Mouse (Mus musculus): ENCODE measurements around the gene Foxp4. TPM values are rescaled to one million over a fixed set of nuclear protein-coding genes. Genes with fewer than 3 reads are reported as not detected.

Foxp4 gene
- total RNA-seq (2023) = 100 to 1,000 TPM in 1 of 2 experiments, 10 to 100 TPM in 1; 94.3 to 103 TPM

DNA sequence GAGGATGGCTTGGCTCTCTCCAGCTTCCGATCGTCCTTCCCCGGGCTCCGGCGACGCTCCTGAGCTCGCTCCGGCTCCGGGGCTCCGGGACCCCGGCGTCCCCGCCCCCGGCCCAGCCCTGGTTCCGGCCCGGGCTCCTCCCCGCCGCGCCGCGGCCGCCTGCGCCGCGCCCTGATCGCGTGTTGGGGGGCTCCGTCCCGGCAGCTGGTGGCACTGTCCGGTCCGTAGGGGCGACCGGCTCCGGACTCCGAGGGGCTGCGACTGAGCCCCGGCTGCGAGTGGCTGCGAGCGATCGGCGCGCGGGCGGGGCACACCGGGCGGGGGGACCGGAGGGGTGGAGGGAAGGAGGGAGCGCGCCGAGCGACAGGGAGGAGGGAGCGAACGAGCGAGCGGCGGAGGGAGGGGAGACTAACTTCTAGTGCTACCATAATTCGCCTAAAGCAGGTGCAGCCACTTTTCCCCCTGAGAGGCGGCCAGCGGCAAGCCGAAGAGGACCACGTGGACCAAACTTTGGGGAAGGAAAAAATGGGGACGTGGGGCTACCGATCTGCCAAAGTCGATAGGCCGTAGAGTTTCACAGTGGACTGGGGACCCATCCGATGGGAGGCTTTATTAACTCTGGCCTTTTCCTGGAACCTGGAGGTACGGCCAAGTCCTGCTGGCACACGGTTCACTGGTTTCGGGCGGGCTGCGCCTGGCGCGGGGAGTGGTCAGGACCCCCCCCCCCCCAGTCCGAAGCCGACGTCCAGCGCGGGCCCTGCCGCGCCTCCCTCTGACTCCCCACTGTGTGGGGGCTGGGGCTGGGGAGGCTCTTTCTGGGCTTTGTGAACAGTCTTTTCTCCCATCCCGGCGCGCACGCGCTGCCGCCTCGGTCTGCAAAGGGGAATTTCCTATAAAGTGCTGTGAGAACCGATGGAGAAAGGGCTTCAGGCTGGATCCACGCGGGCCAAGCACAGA, at the start of gene Foxp4:
Gene Foxp4 (minus strand): TSS at position 263 of the 957 bp plus-strand sequence.

GRCm38 (mm10) chr17:47834482-47834767, 90.0 kb downstream of the Foxp4 start, which contains the start of gene Mdfi:
Mdfi (minus strand) TSS chr17:47834691.

Other genes with a start within 250 kb of the Foxp4 start
- gene Tomm6, start 236.3 kb downstream of the Foxp4 start, total RNA-seq (2023) = 100 to 1,000 TPM; 148 to 154 TPM
- 1 to 10 TPM; 4.2 to 5.4 TPM for gene Frs3, start 235.6 kb downstream of the Foxp4 start, total RNA-seq (2023)
- not detected for gene Gm21981, start 230.2 kb downstream of the Foxp4 start, total RNA-seq (2023)
- gene Prickle4, start 229.9 kb downstream of the Foxp4 start, total RNA-seq (2023) = not detected
- gene Pgc, start 197.8 kb downstream of the Foxp4 start, total RNA-seq (2023) = not detected
- gene Tfeb, start 187.6 kb downstream of the Foxp4 start, total RNA-seq (2023) = 100 to 1,000 TPM; 172 to 178 TPM
- not detected for gene Mdfi, start 90.0 kb downstream of the Foxp4 start, total RNA-seq (2023)
- not detected for gene 1700122O11Rik, start 113.6 kb upstream of the Foxp4 start, total RNA-seq (2023)
- not detected for gene 1700067P10Rik, start 164.7 kb upstream of the Foxp4 start, total RNA-seq (2023)
- gene 9830107B12Rik, start 221.6 kb upstream of the Foxp4 start, total RNA-seq (2023) = not detected
- gene A530064D06Rik, start 242.6 kb upstream of the Foxp4 start, total RNA-seq (2023) = under 1 TPM in 1 of 2 experiments, not detected in 1; 0.61 TPM

All from B cell, adult 67 days (primary cell).